Mouse (Mus musculus) stomach, embryonic 14.5 days (tissue): ENCODE measurements at regions not wholly inside any gene's neighbourhood (a gene's known extent, or its start where the extent isn't known, plus 50 kb on each side); places are given as distances from the start of the nearest gene placed in this dataset.

Source experiments
- ATAC-seq: fragments of 200-750 bp; cut with Nextera tagmentation; 2 replicates; pipeline ENCODE4 v1.8.0; 2017; ENCODE audit warnings: low read depth, moderate TSS enrichment; ENCODE audit not compliant: insufficient number of reproducible peaks, insufficient read depth, low FRiP score
- H3K27ac ChIP-seq: fragments of 300-500 bp; sonication (generic); 2 replicates; pipeline ENCODE4 v1.5.1; 2014; ENCODE audit warnings: mild to moderate bottlenecking, low read length, moderate library complexity, mixed read lengths
- H3K27me3 ChIP-seq: fragments of 300-500 bp; sonication (generic); 2 replicates; pipeline ENCODE4 v1.6.1; 2014; ENCODE audit warnings: low read length, control low read depth, mixed read lengths; ENCODE audit not compliant: control insufficient read depth, insufficient read depth
- H3K36me3 ChIP-seq: fragments of 300-500 bp; sonication (generic); 2 replicates; pipeline ENCODE4 v1.6.1; 2014; ENCODE audit warnings: mild to moderate bottlenecking, control low read depth, low read length, moderate library complexity, mixed read lengths; ENCODE audit not compliant: control insufficient read depth, insufficient read depth
- H3K4me1 ChIP-seq: fragments of 300-500 bp; sonication (generic); 2 replicates; pipeline ENCODE4 v1.6.1; 2014; ENCODE audit warnings: low read length, control low read depth, mixed read lengths; ENCODE audit not compliant: control insufficient read depth, insufficient read depth
- H3K4me2 ChIP-seq: fragments of 300-500 bp; sonication (generic); replicated peaks from 2 replicates; pipeline ENCODE4 v1.6.1; 2014; ENCODE audit warnings: low read depth, low read length, control low read depth
- H3K4me3 ChIP-seq: fragments of 300-500 bp; sonication (generic); 2 replicates; pipeline ENCODE4 v1.5.1; 2014; ENCODE audit warnings: low read depth, low read length, control low read depth
- H3K9ac ChIP-seq: fragments of 300-500 bp; sonication (generic); replicated peaks from 2 replicates; pipeline ENCODE4 v1.6.1; 2014; ENCODE audit warnings: low read depth, mild to moderate bottlenecking, control low read depth, low read length, moderate library complexity, mixed read lengths
- H3K9me3 ChIP-seq: fragments of 300-500 bp; sonication (generic); 2 replicates; pipeline ENCODE4 v1.6.1; 2016; ENCODE audit warnings: low read depth, low read length, control low read depth; ENCODE audit not compliant: control insufficient read depth
- WGBS: fragments of 180-500 bp; shearing (Covaris S2); extraction: QIAGEN DNeasy Blood & Tissue Kit; methylation state at CpG from one replicate; pipeline ENCODE4 v1.1.7; 2014; 5-methylcytosine and 5-hydroxymethylcytosine counted together

DNA sequence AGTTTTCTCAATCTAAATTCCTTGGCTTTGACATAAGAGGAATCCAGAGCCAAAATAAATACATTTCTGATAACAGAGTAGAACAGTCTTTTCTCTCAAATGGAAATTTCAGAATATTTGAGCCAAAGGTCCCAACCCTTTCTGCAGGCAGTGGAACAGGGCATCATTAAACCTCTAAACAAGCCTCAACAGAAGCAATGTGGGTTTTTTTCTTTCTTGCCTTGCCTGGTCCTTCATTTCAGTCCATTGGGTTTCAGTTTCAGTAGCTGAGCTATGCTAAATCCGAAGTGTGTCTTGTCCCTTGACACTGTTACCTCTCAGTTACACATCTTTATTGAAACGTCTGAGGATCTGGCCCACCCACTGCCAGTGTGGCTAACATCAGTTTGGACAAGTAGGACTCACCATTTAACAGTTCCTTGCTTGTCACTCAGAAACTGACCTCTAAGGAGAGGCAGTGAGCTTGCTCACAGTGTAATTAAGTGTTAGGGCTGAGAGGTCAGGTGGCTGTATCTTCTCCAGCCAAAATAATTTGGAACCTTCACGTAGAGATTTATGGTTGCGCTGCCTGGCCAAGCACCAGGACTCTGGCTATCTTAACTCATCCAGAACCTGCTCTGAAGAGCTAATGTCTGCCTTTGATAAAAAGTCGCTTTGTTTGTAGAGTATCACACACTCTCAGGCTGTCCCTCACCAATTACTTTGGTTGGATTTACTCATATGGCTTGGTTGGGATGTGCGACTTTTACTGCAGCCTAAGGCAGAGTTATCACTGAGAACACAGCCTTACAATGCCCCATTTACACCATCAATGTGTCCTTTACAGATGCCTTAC, 545.2 kb downstream of the Efnb2 start:
- H3K36me3 ChIP-seq, result no peaks in the 10 kb centered on the region
- ATAC-seq, result no peak
- no peak overlapping the region for H3K4me2 ChIP-seq
- H3K9me3 ChIP-seq, result no peaks in the 10 kb centered on the region
- no peak overlapping the region for H3K27ac ChIP-seq
- no peaks in the 10 kb centered on the region for H3K27me3 ChIP-seq
- 46% methylated on average over 6 of the region's 6 CpGs for WGBS
- H3K4me1 ChIP-seq, result no peaks in the 10 kb centered on the region
- no peak overlapping the region for H3K4me3 ChIP-seq
- no peak overlapping the region for H3K9ac ChIP-seq

- Histone ChIP-seq H3K9me3 (no peaks in the 10 kb centered on the region), H3K4me3 (no peak overlapping the region), H3K9ac (no peak overlapping the region), H3K36me3 (no peaks in the 10 kb centered on the region), H3K27ac (no peak overlapping the region), H3K4me2 (no peak overlapping the region), H3K4me1 (peaks cover 5% of the 10 kb centered on the region), H3K27me3 (no peaks in the 10 kb centered on the region)
- 61% methylated on average over 3 of the region's 3 CpGs for WGBS
- ATAC-seq, result no peak
These were observed 546.4 kb downstream of the Efnb2 start for GRCm38 (mm10) chr8:8114604-8115003.

DNA sequence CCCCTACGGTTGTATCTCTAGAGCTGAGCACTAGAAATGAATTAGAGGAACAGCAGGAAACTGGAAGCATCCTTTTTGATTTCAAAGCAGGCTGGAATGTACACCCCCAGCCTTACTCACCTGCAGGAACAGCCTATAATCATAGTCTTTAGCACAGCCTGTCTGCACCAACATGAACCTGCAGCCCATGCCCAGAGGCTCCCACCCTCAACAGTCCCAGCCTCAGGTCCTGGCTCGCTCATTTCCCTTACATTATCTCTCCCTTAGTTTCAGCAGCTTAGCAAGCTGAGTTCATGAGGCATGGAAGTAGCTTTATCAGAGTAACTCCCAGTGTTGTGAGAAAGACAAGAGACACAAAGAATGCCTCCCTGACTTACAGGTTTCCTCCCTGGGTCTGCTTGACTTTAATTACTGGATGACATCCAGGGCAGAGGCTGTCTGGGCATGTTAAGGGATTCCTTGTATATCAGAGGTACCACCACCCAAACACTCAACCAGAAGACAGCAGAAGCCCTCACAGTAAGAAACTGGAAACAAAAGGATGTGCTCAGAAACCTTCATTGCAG, 551.2 kb downstream of the Efnb2 start:
- WGBS, result 57% methylated on average over 2 of the region's 2 CpGs
- H3K36me3 ChIP-seq, result no peaks in the 10 kb centered on the region
- no peak overlapping the region for H3K4me3 ChIP-seq
- H3K9me3 ChIP-seq, result no peaks in the 10 kb centered on the region
- H3K27ac ChIP-seq, result peak overlapping the region; percentile 39; the same call in 1 of the 2 replicates
- no peaks in the 10 kb centered on the region for H3K27me3 ChIP-seq
- H3K4me1 ChIP-seq, result peaks cover 9% of the 10 kb centered on the region
- no peak overlapping the region for H3K4me2 ChIP-seq
- no peak overlapping the region for H3K9ac ChIP-seq
- peak; percentile 28; the same call in 1 of the 2 replicates for ATAC-seq

DNA sequence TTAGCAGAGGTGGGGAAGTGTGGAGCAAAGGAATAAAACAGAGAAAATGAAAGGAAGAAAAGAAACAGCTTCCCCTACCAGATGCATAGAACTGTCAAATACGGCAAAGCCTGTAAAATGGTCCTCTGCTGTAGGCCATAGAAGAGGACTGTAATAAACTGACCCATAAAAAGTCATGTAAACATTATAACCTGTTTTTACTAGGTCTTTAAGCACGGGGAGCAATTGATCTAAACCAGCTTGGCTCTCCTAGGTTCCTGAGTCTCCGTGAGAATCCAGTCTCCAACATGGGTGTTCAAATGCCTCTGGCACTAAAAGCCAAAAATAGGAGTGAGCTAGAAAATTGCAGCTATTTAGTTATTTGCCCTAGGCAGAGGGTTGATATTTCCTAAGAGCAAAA, 557.5 kb downstream of the Efnb2 start:
- 55% methylated on average over 3 of the region's 3 CpGs for WGBS
- Histone ChIP-seq H3K4me3 (no peak overlapping the region), H3K4me2 (no peak overlapping the region), H3K9me3 (no peaks in the 10 kb centered on the region), H3K27ac (no peak overlapping the region), H3K9ac (no peak overlapping the region), H3K4me1 (peaks cover 4% of the 10 kb centered on the region; the same call in 1 of the 2 replicates), H3K36me3 (no peaks in the 10 kb centered on the region), H3K27me3 (no peaks in the 10 kb centered on the region)
- no peak for ATAC-seq

- H3K4me2 ChIP-seq, result no peak overlapping the region
- no peak overlapping the region for H3K9ac ChIP-seq
- H3K36me3 ChIP-seq, result no peaks in the 10 kb centered on the region
- H3K4me3 ChIP-seq, result no peak overlapping the region
- no peaks in the 10 kb centered on the region for H3K9me3 ChIP-seq
- ATAC-seq, result peak; percentile 67; the same call in 1 of the 2 replicates
- 48% methylated on average over 6 of the region's 6 CpGs for WGBS
- no peaks in the 10 kb centered on the region for H3K27me3 ChIP-seq
- peaks cover 4% of the 10 kb centered on the region; the same call in 1 of the 2 replicates for H3K4me1 ChIP-seq
- H3K27ac ChIP-seq, result no peak overlapping the region
These were observed 558.9 kb downstream of the Efnb2 start for GRCm38 (mm10) chr8:8102010-8102727.

DNA sequence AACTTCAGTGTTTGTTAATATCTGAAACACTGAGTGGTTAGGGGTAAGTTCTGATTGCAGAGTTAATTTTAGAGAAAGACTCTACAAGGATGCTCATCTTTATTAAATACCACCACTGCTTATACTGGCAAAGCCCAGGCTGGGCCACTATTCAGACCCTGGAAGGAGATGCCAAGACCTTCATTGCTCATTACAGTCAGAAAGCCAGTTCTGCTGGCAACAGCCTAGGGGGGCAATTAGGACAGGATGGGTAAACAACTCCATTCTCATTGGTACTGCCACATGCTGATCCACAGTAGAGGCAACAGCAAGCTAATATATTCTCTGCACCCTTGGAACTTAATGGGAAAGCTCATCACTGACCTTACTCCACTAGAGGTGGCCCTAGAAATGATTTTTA, 568.5 kb downstream of the Efnb2 start:
- no peak overlapping the region for H3K4me3 ChIP-seq
- H3K27me3 ChIP-seq, result no peaks in the 10 kb centered on the region
- no peaks in the 10 kb centered on the region for H3K4me1 ChIP-seq
- H3K27ac ChIP-seq, result no peak overlapping the region
- H3K4me2 ChIP-seq, result no peak overlapping the region
- H3K36me3 ChIP-seq, result no peaks in the 10 kb centered on the region
- no peak for ATAC-seq
- no peak overlapping the region for H3K9ac ChIP-seq
- H3K9me3 ChIP-seq, result no peaks in the 10 kb centered on the region

GRCm38 (mm10) chr8:8084652-8085051, 576.4 kb downstream of the Efnb2 start:
- H3K36me3 ChIP-seq, result no peaks in the 10 kb centered on the region
- no peak overlapping the region for H3K27ac ChIP-seq
- no peak overlapping the region for H3K9ac ChIP-seq
- H3K4me2 ChIP-seq, result no peak overlapping the region
- no peaks in the 10 kb centered on the region for H3K27me3 ChIP-seq
- 59% methylated on average over 2 of the region's 2 CpGs for WGBS
- no peaks in the 10 kb centered on the region for H3K4me1 ChIP-seq
- H3K4me3 ChIP-seq, result no peak overlapping the region
- no peak for ATAC-seq
- H3K9me3 ChIP-seq, result no peaks in the 10 kb centered on the region

GRCm38 (mm10) chr8:8064074-8064473, 597.0 kb downstream of the Efnb2 start:
- no peak overlapping the region for H3K4me2 ChIP-seq
- WGBS, result 63% methylated on average over 2 of the region's 2 CpGs
- H3K27me3 ChIP-seq, result no peaks in the 10 kb centered on the region
- H3K9me3 ChIP-seq, result no peaks in the 10 kb centered on the region
- no peaks in the 10 kb centered on the region for H3K4me1 ChIP-seq
- no peak overlapping the region for H3K4me3 ChIP-seq
- H3K9ac ChIP-seq, result no peak overlapping the region
- no peaks in the 10 kb centered on the region for H3K36me3 ChIP-seq
- no peak overlapping the region for H3K27ac ChIP-seq
- no peak for ATAC-seq
